Comparison of ENCODE assay signal across 20 mouse cellular contexts in genomic region chr11:97372159-97372864, GRCm38 (mm10). TPM values are rescaled to one million over a fixed set of nuclear protein-coding genes. Genes with fewer than 3 reads are reported as not detected.
A peak's percentile ranks its signal among the peaks of the same experiment; 100 is the strongest.
DNase-seq lines count a peak whose midpoint lies in the region; ATAC-seq and TF ChIP-seq lines count a peak whose summit lies in the region.
"Had no signal": no experiment of that assay in that cellular context is flagged by ENCODE, and none has a peak within 500 bp of the region (broad histone marks: within the 10 kb centered on the region; RNA-seq: fewer than 3 reads in every experiment).

No protein-coding gene starts in this region.

- no peaks in the 10 kb centered on the region for H3K9me3 ChIP-seq in lung, postnatal 0 days (ENCODE audit: low read length)
- H3K9me3 ChIP-seq in stomach, embryonic 16.5 days (replicated peaks; ENCODE audit: control insufficient read depth, low read length): no peaks in the 10 kb centered on the region
- H3K9me3 ChIP-seq: embryonic facial prominence, embryonic 12.5 days; forebrain, embryonic 13.5 days; heart, embryonic 15.5 days; hindbrain, embryonic 10.5 days; midbrain, embryonic 10.5 days; neural tube, embryonic 12.5 days had no signal

- H3K4me3 ChIP-seq in lung, postnatal 0 days (ENCODE audit: low read depth, low read length): no peak overlapping the region
- H3K4me3 ChIP-seq in stomach, embryonic 16.5 days (replicated peaks; ENCODE audit: low read length): no peak overlapping the region
- H3K4me3 ChIP-seq: embryonic facial prominence, embryonic 12.5 days; forebrain, embryonic 13.5 days; heart, embryonic 15.5 days; hindbrain, embryonic 10.5 days; midbrain, embryonic 10.5 days; neural tube, embryonic 12.5 days had no signal

- TF ChIP-seq EP300 in lung, postnatal 0 days (IDR thresholded peaks at IDR 0.05): no peak

- DNase-seq in cerebellum, adult 11-12 months: peak; percentile 72
- peak; percentile 47 for DNase-seq in lung, postnatal 0 days (ENCODE audit: low spot score)
- no peak for DNase-seq in lung, postnatal 10 days
- peak; percentile 61 to 63 for DNase-seq in cerebellum, postnatal 36 days
- DNase-seq in embryo, embryonic 11 days: no peak
- no peak for DNase-seq in layer of hippocampus, adult 9-11 months
- DNase-seq: heart, adult 11 months; kidney, adult 9 months; kidney, postnatal 4 days; layer of hippocampus, postnatal 36 days had no signal

- H3K36me3 ChIP-seq in lung, postnatal 0 days (ENCODE audit: insufficient read depth, low read length): peaks cover 11% of the 10 kb centered on the region; the same call in 1 of the 2 replicates
- no peaks in the 10 kb centered on the region for H3K36me3 ChIP-seq in stomach, embryonic 16.5 days (ENCODE audit: control insufficient read depth, insufficient read depth, low read length)

- H3K9ac ChIP-seq in lung, postnatal 0 days (replicated peaks; ENCODE audit: low read depth): no peak overlapping the region
- H3K9ac ChIP-seq in stomach, embryonic 16.5 days (ENCODE audit: low read length): no peak overlapping the region
- H3K9ac ChIP-seq: embryonic facial prominence, embryonic 12.5 days; forebrain, embryonic 13.5 days; heart, embryonic 15.5 days; liver, embryonic 14.5 days; neural tube, embryonic 12.5 days had no signal

- ATAC-seq in cerebellum, adult (ENCODE audit: insufficient number of reproducible peaks, low FRiP score, low TSS enrichment): no peak
- ATAC-seq in lung, postnatal 0 days: no peak
- ATAC-seq in stomach, embryonic 16.5 days (ENCODE audit: insufficient read depth, low FRiP score): no peak
- ATAC-seq: forebrain, embryonic 13.5 days; inflammation-experienced regulatory T-cells, adult 6 months had no signal

- H3K4me1 ChIP-seq in lung, postnatal 0 days (ENCODE audit: insufficient read depth, low read depth, low read length): peaks cover 4% of the 10 kb centered on the region; the same call in 1 of the 2 replicates
- H3K4me1 ChIP-seq in stomach, embryonic 16.5 days (ENCODE audit: control insufficient read depth, insufficient read depth, low read length): peaks cover 4% of the 10 kb centered on the region; the same call in 1 of the 2 replicates
- H3K4me1 ChIP-seq: midbrain, embryonic 10.5 days; neural tube, embryonic 12.5 days had no signal

- 73% methylated on average over 6 of the region's 6 CpGs for WGBS in lung, postnatal 0 days
- WGBS in stomach, embryonic 16.5 days: 60% methylated on average over 6 of the region's 6 CpGs

- no peak for TF ChIP-seq CTCF in lung, postnatal 0 days (IDR thresholded peaks at IDR 0.05)

- no peaks in the 10 kb centered on the region for H3K27me3 ChIP-seq in lung, postnatal 0 days (replicated peaks; ENCODE audit: insufficient read depth, low read length)
- no peaks in the 10 kb centered on the region for H3K27me3 ChIP-seq in stomach, embryonic 16.5 days (ENCODE audit: control insufficient read depth, insufficient read depth, low read length)
- H3K27me3 ChIP-seq: embryonic facial prominence, embryonic 12.5 days; forebrain, embryonic 13.5 days; heart, embryonic 15.5 days; neural tube, embryonic 12.5 days had no signal

- H3K27ac ChIP-seq in lung, postnatal 0 days (ENCODE audit: low read length): 0 out of 2 replicates have a peak overlapping the region, but pooled peaks have one; percentile 33
- H3K27ac ChIP-seq in stomach, embryonic 16.5 days (ENCODE audit: low read length): peak overlapping the region; percentile 44; the same call in 1 of the 2 replicates
- H3K27ac ChIP-seq: embryonic facial prominence, embryonic 12.5 days; forebrain, embryonic 13.5 days; hindbrain, embryonic 10.5 days; liver, embryonic 14.5 days; midbrain, embryonic 10.5 days; neural tube, embryonic 12.5 days had no signal

- no peak overlapping the region for H3K4me2 ChIP-seq in lung, postnatal 0 days (replicated peaks; ENCODE audit: low read depth, low read length)
- H3K4me2 ChIP-seq in stomach, embryonic 16.5 days (ENCODE audit: low read depth, low read length): no peak overlapping the region
- H3K4me2 ChIP-seq: embryonic facial prominence, embryonic 12.5 days; forebrain, embryonic 13.5 days; heart, embryonic 15.5 days; neural tube, embryonic 12.5 days had no signal

RNA-seq across cellular contexts. Expression of gene Socs7, which starts 10.0 kb away (rescaled TPM):
- polyA plus RNA-seq in lung, postnatal 0 days (2015; fragmentation: Nextera tagmentation; extraction: Ambion mirVana): 2.4 and 2.5 TPM in 2 replicates
- 2.8 and 3.4 TPM in 2 replicates for polyA plus RNA-seq in stomach, embryonic 16.5 days (2015; fragmentation: Nextera tagmentation; extraction: Ambion mirVana)

RNA-seq across cellular contexts. Expression of gene Gpr179, which starts 20.4 kb away (rescaled TPM):
- polyA plus RNA-seq in lung, postnatal 0 days (2015; fragmentation: Nextera tagmentation; extraction: Ambion mirVana): 0.23 and 0.24 TPM in 2 replicates
- polyA plus RNA-seq in stomach, embryonic 16.5 days (2015; fragmentation: Nextera tagmentation; extraction: Ambion mirVana): 0.25 and 0.36 TPM in 2 replicates

RNA-seq across cellular contexts. Expression of gene Arhgap23, which starts 43.0 kb away (rescaled TPM):
- 7.0 and 8.4 TPM in 2 replicates for polyA plus RNA-seq in lung, postnatal 0 days (2015; fragmentation: Nextera tagmentation; extraction: Ambion mirVana)
- 4.4 and 4.8 TPM in 2 replicates for polyA plus RNA-seq in stomach, embryonic 16.5 days (2015; fragmentation: Nextera tagmentation; extraction: Ambion mirVana)
- polyA plus RNA-seq: inflammation-experienced regulatory T-cells, adult 6 months had no signal

RNA-seq across cellular contexts. Expression of gene Mrpl45, which starts 56.8 kb away (rescaled TPM):
- 19.2 and 22.4 TPM in 2 replicates for polyA plus RNA-seq in lung, postnatal 0 days (2015; fragmentation: Nextera tagmentation; extraction: Ambion mirVana)
- polyA plus RNA-seq in stomach, embryonic 16.5 days (2015; fragmentation: Nextera tagmentation; extraction: Ambion mirVana): 38.5 and 38.6 TPM in 2 replicates

Comparison
In these comparisons a context has a peak if more than half of its experiments do, and no peak if none do; other contexts are left out.
1. DNase-seq: peak in cerebellum, adult 11-12 months (single experiment), lung, postnatal 0 days (single experiment) and cerebellum, postnatal 36 days (2 of 2); none in lung, postnatal 10 days (single experiment), embryo, embryonic 11 days (single experiment) and layer of hippocampus, adult 9-11 months (single experiment).